Comparison of ENCODE assay signal across 25 mouse cellular contexts in the genomic region with DNA sequence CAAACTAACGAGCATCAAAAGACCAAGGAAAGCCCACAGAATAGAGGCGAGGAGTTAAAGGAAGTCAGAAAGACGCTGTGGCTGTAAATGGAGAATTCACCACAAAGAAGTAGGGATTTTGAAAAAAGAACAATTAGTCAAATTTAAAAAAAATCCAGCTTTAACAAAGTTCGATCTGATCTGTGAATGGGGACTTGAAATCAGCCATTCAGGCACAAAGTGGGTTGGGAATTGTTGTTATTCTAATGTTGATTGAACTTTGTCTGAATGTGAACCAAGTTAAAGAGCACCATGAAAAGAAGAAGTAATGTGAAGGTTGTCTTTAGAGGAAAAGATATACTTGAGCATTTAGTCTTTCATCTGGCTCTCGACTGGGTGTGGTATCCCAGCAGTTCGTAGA.
"Had no signal": no experiment of that assay in that cellular context is flagged by ENCODE, and none has a peak within 500 bp of the region (broad histone marks: within the 10 kb centered on the region; RNA-seq: fewer than 3 reads in every experiment).

No protein-coding gene starts in this region.

- H3K4me1 ChIP-seq: heart, embryonic 10.5 days; heart, embryonic 12.5 days; hindbrain, embryonic 12.5 days; limb, embryonic 13.5 days; limb, embryonic 15.5 days had no signal

- H3K27me3 ChIP-seq: heart, embryonic 12.5 days; hindbrain, embryonic 12.5 days; kidney, embryonic 15.5 days; limb, embryonic 13.5 days; limb, embryonic 15.5 days; liver, embryonic 13.5 days; liver, embryonic 15.5 days had no signal

- DNase-seq: gastrocnemius, adult 2 months; gastrocnemius, postnatal 10 days; gastrocnemius, postnatal 25 days; heart, adult 18-20 months; heart, postnatal 10 days; heart, postnatal 4 days; kidney, adult 11 months; kidney, adult 2 months; kidney, adult 9 months; kidney, postnatal 14 days; kidney, postnatal 36 days; layer of hippocampus, adult 9-11 months; layer of hippocampus, postnatal 36 days; left cerebral cortex, postnatal 4 days; liver, embryonic 13.5 days had no signal

- H3K36me3 ChIP-seq: heart, embryonic 10.5 days; heart, embryonic 12.5 days; hindbrain, embryonic 10.5 days; hindbrain, embryonic 12.5 days; kidney, embryonic 15.5 days; limb, embryonic 13.5 days; limb, embryonic 15.5 days; liver, embryonic 13.5 days; liver, embryonic 15.5 days had no signal

- H3K9me3 ChIP-seq: heart, embryonic 10.5 days; heart, embryonic 12.5 days; hindbrain, embryonic 10.5 days; hindbrain, embryonic 12.5 days; kidney, embryonic 15.5 days; limb, embryonic 13.5 days; limb, embryonic 15.5 days; liver, embryonic 13.5 days; liver, embryonic 15.5 days had no signal

- H3K4me3 ChIP-seq: gastrocnemius, adult 2 months; heart, embryonic 10.5 days; heart, embryonic 12.5 days; hindbrain, embryonic 10.5 days; hindbrain, embryonic 12.5 days; kidney, embryonic 15.5 days; limb, embryonic 13.5 days; limb, embryonic 15.5 days; liver, embryonic 13.5 days; liver, embryonic 15.5 days had no signal

- H3K9ac ChIP-seq: hindbrain, embryonic 12.5 days; hindbrain, embryonic 14.5 days; kidney, embryonic 15.5 days; limb, embryonic 13.5 days; limb, embryonic 15.5 days; liver, embryonic 13.5 days; liver, embryonic 15.5 days had no signal

- H3K27ac ChIP-seq: gastrocnemius, adult 2 months; heart, embryonic 10.5 days; hindbrain, embryonic 10.5 days; hindbrain, embryonic 12.5 days; hindbrain, embryonic 14.5 days; kidney, embryonic 15.5 days; kidney, postnatal 0 days; limb, embryonic 13.5 days; limb, embryonic 15.5 days; liver, embryonic 13.5 days; liver, embryonic 15.5 days had no signal
